Mouse (Mus musculus) heart, postnatal 14 days (tissue): Measurements from ENCODE around the gene Agtr1a. TPM values are rescaled to one million over a fixed set of nuclear protein-coding genes. Genes with fewer than 3 reads are reported as not detected.

Source experiments
- total RNA-seq, 2 experiments: library from RNA; stranded (reverse); gene quantifications; 2 replicates each; pipeline ENCODE4 v1.2.3; 2021

Agtr1a gene
- total RNA-seq, 2 experiments from 2014 or later = 39.3 to 42.2 TPM

Other genes starting within 250 kb of the Agtr1a start
- 1 to 10 TPM in 1 of 2 experiments, under 1 TPM in 1; 1.00 to 1.4 TPM for gene Mboat1, start 200.0 kb upstream of the Agtr1a start, total RNA-seq
- gene Uqcrfs1, start 208.9 kb downstream of the Agtr1a start, total RNA-seq = 1,000 to 10,000 TPM; 1,063 to 1,094 TPM